Mouse (Mus musculus) B cell, adult 2 months (primary cell): ENCODE data around the gene Efna3.

Source experiments
- DNase-seq, 2 experiments: peaks; one replicate each; pipeline ENCODE4 v3.0.0; 2022

Efna3 gene

GRCm38 (mm10) chr3:89337721-89338578 is 15.2 kb upstream of the Efna3 start, which contains the start of gene Efna4:
Gene Efna4, minus strand, starts transcription at chr3:89338028.
- DNase-seq, result peak; percentile 56 to 63

DNA sequence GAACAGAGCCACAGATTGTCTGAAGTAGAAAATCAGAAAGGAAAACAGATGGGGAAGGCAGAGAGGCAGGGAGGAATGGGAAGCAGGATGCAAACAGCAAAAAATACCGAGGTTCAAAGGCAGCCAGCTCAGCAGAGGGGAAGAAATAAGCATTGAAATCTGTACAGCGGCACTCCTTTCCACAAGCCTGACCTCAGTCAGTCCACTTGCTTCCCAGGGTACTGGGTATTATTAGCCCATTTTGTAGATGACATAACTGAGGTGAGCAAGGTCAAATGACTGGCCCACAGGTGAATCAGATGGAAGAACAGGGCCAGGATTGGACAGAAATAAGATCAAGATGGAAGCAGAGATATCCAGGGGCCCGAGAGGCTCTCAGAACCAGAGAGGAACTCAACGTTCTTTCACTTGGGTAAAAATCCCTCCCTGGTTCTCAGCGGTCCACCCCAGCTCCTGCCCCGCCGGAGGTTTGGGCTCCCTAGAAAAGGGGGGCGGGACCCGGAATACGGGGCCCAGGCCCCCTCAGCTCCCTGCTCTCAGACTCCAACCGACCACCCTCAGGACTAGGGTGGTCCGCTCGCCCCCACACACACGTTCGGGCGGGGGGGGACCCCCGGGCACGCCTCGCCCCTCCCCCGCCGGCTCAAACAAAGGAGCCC is 14.4 kb upstream of the Efna3 start:
- DNase-seq, result no peak

- no peak for DNase-seq
These were observed 13.8 kb upstream of the Efna3 start for GRCm38 (mm10) chr3:89336529-89336928.

- DNase-seq, result no peak
These were observed 10.3 kb upstream of the Efna3 start for GRCm38 (mm10) chr3:89333053-89333452.

DNA sequence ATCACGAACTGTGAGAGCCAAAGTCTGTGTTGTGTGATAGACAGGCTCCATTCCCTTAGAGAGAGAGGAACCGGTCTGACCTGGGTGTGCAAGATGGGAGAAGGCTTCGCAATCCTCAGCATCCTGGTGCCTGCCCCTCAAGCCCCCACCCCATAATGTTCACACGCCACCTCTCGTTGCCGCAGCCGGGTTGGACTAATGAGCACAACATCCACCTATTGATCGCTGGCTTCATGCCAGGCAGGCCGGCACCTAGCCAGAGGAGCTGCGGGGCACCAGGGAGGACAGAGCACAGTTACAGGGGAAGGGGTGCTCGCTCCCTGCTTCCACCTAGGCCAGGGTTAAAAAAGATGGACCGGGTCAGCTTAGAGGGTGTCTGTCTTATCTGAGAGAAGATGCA is 9.7 kb upstream of the Efna3 start:
- no peak for DNase-seq

DNA sequence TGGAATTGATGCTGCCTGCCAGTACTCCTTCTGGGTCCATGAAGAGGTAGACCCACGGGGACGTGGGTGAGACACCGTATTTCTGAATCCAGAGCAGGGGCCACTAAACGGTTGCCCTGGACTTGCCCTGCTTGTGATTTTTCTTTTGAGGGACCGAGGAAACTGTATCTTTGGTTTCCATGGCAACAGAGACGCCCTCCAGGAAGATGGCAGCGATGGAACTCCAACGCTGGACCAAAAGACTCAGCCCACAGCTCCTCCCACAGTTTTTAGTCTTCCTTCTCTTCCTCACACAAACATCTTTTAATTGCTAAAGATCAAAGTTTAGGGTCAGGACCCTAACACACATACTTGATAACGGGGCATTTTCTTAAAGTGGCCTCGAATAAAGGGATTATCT is 9.2 kb upstream of the Efna3 start:
- DNase-seq, result no peak

- DNase-seq, result no peak
These were observed 8.8 kb upstream of the Efna3 start for GRCm38 (mm10) chr3:89331561-89331960.

GRCm38 (mm10) chr3:89330948-89331347 is 8.2 kb upstream of the Efna3 start:
- DNase-seq, result no peak

DNA sequence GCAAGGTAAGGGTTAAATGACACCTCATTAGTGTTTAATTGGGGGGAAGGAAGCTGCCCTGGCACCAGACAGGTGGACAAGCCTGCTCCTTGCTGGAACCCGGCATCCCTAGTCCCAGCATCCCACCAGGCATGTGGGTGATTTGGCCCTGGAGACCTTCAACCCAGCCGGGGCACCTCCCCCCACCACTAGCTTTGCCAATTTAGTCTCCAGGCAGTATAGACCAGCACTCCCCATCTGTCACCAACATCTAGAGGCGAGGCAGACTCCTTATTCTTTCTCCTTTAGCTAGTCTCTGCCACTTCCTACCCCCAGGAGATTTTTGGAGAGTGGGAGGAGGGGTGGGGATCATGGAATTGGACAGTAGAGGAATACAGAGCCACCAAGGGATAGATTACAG is 7.6 kb upstream of the Efna3 start:
- DNase-seq, result no peak

GRCm38 (mm10) chr3:89328623-89329022 is 5.9 kb upstream of the Efna3 start:
- DNase-seq, result no peak

DNA sequence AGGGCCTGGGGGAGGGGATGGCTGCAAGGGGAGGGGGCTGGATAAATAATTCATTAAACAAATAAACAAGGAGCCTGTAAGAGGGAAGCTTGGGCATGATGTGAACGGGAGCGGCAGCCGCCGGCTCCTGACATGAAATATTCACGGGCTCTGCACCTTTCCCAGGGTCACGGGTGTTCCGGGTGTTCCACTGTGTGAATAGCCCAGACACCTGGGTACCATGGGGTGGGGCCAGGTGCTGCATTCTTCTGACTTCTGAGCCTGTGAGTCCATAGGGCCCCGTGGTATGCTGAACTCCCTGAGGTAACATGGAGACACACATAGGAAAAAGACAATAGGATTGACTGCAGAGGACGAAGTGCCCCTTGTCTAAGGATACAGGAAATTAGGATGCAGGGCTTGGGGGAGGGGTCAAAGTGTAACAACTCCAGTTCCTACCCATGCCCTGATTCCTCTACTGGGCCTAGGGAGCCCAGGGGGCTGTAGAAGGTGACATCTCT is 4.7 kb upstream of the Efna3 start:
- DNase-seq, result no peak

DNA sequence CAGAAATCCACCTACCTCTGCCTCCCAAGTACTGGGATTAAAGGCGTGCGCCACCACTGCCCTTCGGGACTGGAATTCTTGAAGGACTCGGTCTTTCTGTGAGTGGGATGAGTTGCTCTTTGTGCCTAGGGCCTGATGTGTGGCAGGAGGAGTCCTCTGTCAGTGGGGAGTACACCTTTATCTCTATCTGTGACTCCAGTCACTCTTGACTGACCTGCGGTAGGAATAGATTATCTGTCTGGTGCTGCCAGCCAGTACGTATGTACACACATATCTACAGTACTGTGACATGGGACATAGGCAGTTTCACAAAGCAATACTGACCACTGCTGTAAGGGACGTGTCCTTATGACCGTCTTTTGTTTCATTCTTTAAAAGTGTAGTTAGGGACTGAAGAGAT is 3.1 kb upstream of the Efna3 start:
- no peak for DNase-seq

DNA sequence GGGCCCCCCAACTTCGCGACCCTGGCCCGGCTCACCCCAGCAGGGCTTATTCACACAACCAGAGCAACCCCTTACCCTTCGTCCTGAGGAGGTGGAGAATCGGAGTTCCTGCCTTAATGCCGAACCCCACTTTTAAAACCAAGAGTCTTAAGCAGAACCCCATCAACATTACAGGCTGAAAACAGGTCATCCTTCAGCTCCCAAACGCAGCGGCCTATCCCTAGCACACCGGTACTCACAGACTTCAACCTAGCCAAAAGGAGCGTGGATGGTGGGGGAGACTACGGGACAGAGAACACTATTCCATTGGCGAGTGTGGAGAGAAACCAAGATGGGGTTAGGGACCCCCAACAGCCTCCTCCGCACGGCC is 649 bp downstream of the Efna3 start:
- DNase-seq, result no peak

DNA sequence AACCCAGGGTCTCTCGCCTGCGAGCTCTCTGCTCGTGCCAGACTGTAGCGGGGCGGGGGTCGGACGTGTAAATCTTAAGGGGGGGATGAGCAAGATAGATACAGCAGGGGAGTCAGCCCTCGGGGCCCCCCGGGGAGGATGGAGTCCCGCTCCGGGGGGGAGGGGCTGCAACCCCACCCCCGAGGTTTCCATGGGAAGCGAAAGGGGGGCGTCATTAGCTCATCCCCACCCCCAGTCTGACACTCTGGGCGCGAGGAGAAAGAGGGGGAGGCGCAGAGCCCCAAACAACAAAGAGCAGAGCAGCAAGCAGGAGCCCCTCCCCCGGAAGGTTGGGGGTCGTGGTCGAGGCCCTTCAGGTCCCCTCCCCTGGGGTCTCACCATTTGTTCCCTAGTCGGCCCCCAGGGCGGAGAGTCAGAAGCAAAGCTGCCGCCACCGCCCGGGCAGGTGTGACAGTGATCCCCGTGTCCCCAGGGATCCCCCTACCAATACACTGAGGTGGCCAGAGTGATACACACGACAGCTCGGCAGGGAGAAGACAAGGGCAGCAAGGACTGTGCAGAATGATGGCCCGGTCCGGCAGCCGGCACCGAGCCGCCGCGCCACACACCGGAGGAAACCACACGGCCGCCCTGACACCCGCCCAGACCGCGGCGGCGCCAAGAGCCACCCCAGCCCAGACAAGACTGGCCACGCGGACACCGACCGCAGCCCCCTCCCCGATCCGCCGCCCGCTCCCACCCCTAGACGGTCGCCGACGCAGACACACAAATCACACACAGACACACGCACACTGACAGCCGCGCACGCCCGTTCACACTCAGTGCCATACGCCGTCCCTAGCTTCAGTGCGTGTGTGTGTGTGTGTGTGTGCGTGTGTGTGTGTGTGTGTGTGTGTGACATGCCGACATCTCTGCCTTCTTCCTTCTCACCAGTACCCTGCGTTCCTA is 1.3 kb downstream of the Efna3 start:
- peak; percentile 56 to 57 for DNase-seq

- DNase-seq, result peak; percentile 29 to 32
These were observed 2.1 kb downstream of the Efna3 start for GRCm38 (mm10) chr3:89320581-89321182.

- peak; percentile 43 to 45 for DNase-seq
These were observed 3.0 kb downstream of the Efna3 start for GRCm38 (mm10) chr3:89319591-89320350.

DNA sequence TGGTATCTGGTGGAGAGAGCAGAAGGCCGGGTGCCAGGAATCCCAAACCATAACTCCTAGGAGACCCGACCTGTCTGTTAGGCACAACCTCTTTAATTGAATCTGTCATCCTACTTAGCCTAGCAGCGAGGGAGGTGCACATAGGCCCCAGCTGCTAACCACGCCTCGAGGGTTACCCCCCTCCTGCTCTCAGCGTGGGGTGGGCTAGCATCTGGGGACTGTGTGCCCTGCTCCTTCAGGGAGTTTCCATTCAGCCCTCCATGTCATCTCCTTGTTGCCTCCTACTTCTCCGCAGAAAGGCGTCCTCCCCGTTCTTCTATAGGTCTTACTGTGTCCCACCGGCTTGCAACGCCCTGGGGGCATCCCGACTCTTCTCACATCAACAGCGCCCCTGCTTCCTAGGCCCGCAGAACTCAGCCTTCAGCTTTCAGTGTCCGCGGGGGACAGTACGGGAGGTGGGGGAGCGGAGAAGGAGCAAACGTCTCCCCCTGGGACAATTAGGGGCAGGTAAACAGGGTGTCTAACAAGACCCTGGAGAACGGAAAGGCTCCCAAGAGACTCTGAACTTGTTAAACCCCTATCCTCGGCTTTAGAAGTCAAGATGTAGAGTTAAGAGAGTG is 3.7 kb downstream of the Efna3 start:
- peak in 1 of 2 experiments; percentile 17 for DNase-seq

GRCm38 (mm10) chr3:89318316-89318715 is 4.4 kb downstream of the Efna3 start:
- DNase-seq, result no peak

DNA sequence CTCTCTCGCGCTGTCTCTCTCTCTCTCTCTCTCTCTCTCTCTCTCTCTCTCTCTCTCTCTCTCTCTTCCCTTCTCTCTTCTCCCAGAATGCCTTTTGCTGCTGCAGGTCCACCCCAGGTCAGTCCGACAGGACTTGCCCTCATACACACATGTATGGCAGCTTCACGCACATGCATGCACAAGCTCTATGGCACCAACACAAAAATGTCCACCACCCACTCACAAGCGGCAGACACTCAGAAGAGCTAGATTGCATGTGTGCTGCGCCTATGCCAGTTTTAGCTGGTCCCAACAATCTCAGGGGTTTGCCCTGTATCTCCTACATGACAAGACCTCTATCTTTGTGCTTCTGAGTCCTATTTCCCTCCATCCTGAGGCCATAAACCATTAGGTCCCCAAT is 5.5 kb downstream of the Efna3 start:
- DNase-seq, result no peak

- peak; percentile 71 to 77 for DNase-seq
These were observed 5.9 kb downstream of the Efna3 start for GRCm38 (mm10) chr3:89316833-89317232.
